Mouse (Mus musculus): ENCODE results near the gene Mapk1ip1l. TPM values are rescaled to one million over a fixed set of nuclear protein-coding genes. Genes with fewer than 3 reads are reported as not detected.

Gene Mapk1ip1l
- polyA plus RNA-seq, 1 experiment from 2014 or later = 73.1 TPM

DNA sequence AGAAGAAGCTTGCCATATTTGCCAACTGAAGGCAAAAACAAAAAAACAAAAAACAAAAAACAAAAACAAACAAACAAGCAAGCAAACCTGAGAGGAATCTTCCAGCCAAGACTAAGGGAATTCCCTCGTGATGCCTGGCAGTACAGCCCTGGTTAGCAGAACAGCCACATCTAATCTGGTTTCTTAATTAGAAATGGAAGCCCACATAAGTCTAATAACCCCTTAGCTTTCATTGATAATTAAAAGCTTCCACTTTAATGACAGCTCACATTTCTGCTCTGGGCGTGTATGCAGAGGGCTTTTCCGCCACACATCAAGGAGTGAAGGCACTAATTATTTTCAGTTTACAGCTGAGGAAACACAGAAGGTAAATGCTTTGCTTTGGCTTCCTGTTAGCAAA, 37.2 kb downstream of the Mapk1ip1l start:
- 55% methylated on average over 3 of the region's 3 CpGs for WGBS
- no peaks in the 10 kb centered on the region for H3K9me3 ChIP-seq
- no peaks in the 10 kb centered on the region for H3K36me3 ChIP-seq
- no peak overlapping the region for H3K27ac ChIP-seq
- no peak for ATAC-seq (ENCODE audit: insufficient number of reproducible peaks, insufficient read depth, low FRiP score, low TSS enrichment, low read depth)
- peaks cover 6% of the 10 kb centered on the region for H3K4me1 ChIP-seq
- no peak overlapping the region for H3K4me3 ChIP-seq
- no peaks in the 10 kb centered on the region for H3K27me3 ChIP-seq
- H3K9ac ChIP-seq = no peak overlapping the region
- H3K4me2 ChIP-seq = no peak overlapping the region

DNA sequence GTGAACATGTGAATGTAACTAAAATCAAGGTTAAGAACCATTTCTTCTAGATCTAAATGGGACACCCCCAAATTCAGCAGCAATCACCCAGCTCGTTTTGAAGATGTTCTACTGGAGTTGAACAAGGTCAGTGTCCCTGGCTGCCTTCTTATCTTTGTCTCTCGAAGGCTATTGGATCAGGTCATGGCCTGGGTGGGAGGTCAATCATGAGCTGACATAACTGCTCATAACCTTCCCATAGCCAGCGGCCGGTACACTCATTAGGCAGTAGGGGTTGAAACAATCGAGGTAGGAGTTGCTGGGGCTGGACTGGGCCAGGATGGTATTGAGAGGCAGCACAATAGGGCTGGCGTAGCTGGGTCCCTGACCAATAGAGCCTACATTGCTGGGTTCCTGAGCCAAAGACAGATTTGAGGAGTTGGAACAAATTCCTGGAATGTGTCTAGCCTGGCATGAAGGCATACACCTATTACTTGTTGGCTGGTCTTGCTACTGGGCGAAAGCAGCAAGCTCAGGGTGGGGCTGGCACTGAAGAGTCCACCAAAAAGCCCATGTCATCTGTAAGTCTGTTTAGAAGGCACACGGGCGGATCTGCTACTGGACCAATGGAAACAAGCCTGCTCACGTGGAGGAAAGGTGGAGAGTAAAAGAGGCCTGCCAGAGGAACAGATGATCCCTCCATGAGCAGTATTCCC, 42.3 kb downstream of the Mapk1ip1l start:
- Histone ChIP-seq H3K27me3 (no peaks in the 10 kb centered on the region), H3K4me3 (no peak overlapping the region), H3K4me1 (no peaks in the 10 kb centered on the region), H3K27ac (no peak overlapping the region), H3K4me2 (no peak overlapping the region), H3K36me3 (no peaks in the 10 kb centered on the region), H3K9me3 (no peaks in the 10 kb centered on the region), H3K9ac (no peak overlapping the region)
- WGBS = 86% methylated on average over 10 of the region's 10 CpGs
- ATAC-seq (ENCODE audit: insufficient number of reproducible peaks, insufficient read depth, low FRiP score, low TSS enrichment, low read depth) = no peak

DNA sequence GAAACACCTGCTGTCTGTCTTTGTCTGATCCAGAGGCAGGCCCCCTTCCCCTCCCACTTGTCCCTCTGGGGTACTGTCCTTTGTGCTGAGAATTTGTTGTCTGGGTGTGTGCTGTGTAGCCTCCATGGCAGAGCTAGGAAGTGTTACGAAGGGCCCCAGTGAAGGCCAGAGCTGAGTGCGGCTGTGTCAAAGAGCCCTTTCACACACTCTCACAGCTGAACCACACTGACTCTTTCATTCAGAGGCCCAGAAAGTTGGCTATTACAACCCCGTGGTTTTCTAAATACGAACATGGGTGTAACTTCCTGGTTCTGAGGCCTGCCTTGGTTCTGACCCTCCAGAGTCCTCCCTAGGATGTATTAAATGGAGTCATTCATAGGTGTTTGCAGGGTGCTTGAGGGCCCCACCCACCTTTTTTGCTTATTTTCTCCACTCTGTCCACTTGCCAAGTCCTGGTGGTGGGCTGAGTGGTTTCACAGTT, 43.8 kb downstream of the Mapk1ip1l start:
- no peak; the same call in 1 of the 2 replicates for ATAC-seq (ENCODE audit: insufficient number of reproducible peaks, insufficient read depth, low FRiP score, low TSS enrichment, low read depth)
- H3K4me3 ChIP-seq = no peak overlapping the region
- H3K9ac ChIP-seq = no peak overlapping the region
- H3K4me1 ChIP-seq = no peaks in the 10 kb centered on the region
- H3K27me3 ChIP-seq = no peaks in the 10 kb centered on the region
- 48% methylated on average over 4 of the region's 4 CpGs for WGBS
- peak overlapping the region; percentile 29; the same call in 1 of the 2 replicates for H3K27ac ChIP-seq
- H3K9me3 ChIP-seq = no peaks in the 10 kb centered on the region
- no peaks in the 10 kb centered on the region for H3K36me3 ChIP-seq
- H3K4me2 ChIP-seq = no peak overlapping the region

DNA sequence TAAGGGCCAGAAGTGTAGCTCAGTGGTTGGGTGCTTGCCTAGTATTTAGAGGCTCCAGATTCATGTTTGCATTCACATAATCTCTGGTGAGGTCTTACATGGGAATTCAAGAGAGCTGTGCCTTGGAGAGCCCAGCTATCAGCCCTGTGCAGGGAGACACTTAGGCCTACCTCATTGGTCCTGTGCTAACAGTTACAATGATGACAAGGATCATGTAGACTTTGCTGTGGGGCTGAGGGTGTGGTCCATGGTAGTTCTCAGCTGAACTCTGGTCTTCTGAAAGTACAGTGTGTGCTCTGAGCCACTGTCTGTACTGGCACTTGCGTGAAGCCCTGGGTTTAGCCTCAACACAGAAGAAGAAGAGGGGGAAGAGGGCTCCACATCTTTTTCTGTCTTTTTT, 48.6 kb downstream of the Mapk1ip1l start:
- WGBS = 82% methylated on average over 1 of the region's 1 CpGs
- H3K9ac ChIP-seq = no peak overlapping the region
- no peaks in the 10 kb centered on the region for H3K9me3 ChIP-seq
- ATAC-seq (ENCODE audit: insufficient number of reproducible peaks, insufficient read depth, low FRiP score, low TSS enrichment, low read depth) = no peak
- H3K4me2 ChIP-seq = no peak overlapping the region
- no peak overlapping the region for H3K27ac ChIP-seq
- no peaks in the 10 kb centered on the region for H3K4me1 ChIP-seq
- H3K27me3 ChIP-seq = no peaks in the 10 kb centered on the region
- H3K36me3 ChIP-seq = no peaks in the 10 kb centered on the region
- no peak overlapping the region for H3K4me3 ChIP-seq

DNA sequence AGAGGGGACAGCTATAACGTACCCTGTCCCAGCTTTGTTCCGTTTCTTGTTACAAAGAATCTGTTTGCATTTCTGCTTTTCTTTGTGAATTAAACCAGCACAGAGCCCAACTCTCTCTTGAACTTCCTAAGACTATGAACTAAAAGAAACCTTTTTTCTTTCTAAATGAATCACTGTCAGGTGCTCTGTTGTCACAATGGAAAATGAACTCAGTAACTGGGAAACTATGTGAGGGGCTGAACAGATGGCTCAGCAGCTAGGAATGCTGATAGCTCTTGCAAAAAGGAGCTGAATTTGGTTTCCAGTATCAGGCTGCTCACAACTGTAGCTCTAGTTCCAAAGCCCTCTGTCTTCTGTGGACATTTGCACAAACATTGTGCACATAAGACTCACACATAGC, 52.9 kb downstream of the Mapk1ip1l start:
- Histone ChIP-seq H3K4me2 (no peak overlapping the region), H3K9me3 (no peaks in the 10 kb centered on the region), H3K9ac (no peak overlapping the region), H3K4me1 (no peaks in the 10 kb centered on the region), H3K27ac (no peak overlapping the region), H3K4me3 (no peak overlapping the region), H3K27me3 (no peaks in the 10 kb centered on the region), H3K36me3 (no peaks in the 10 kb centered on the region)
- no peak for ATAC-seq (ENCODE audit: insufficient number of reproducible peaks, insufficient read depth, low FRiP score, low TSS enrichment, low read depth)
- 87% methylated on average over 2 of the region's 2 CpGs for WGBS

- Histone ChIP-seq H3K27ac (no peak overlapping the region), H3K4me1 (no peaks in the 10 kb centered on the region), H3K9ac (no peak overlapping the region), H3K9me3 (no peaks in the 10 kb centered on the region), H3K4me3 (no peak overlapping the region), H3K27me3 (no peaks in the 10 kb centered on the region), H3K4me2 (no peak overlapping the region), H3K36me3 (no peaks in the 10 kb centered on the region)
- WGBS = 90% methylated on average over 10 of the region's 10 CpGs
- ATAC-seq (ENCODE audit: insufficient number of reproducible peaks, insufficient read depth, low FRiP score, low TSS enrichment, low read depth) = no peak
These were observed 54.2 kb downstream of the Mapk1ip1l start for GRCm38 (mm10) chr14:47352272-47352671.

DNA sequence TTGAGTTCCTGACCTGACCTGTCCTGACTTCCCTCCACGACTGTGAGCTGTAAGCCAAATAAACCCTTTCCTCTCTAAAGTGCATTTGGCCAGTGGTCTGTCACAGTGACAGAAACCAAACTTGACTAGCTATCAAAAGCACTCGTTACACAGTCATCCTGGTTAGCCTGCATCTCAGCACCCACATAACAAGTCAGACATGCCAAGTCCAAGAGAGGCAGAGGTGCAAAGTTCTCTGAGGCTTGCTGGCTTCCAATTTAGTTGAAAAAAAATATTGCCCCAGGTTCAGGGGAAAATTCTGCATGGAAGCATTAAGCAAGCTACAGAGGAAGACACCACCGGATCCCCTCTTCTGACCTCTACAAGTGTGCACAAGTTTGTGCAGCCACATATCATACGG, 55.2 kb downstream of the Mapk1ip1l start:
- ATAC-seq (ENCODE audit: insufficient number of reproducible peaks, insufficient read depth, low FRiP score, low TSS enrichment, low read depth) = no peak
- no peak overlapping the region for H3K9ac ChIP-seq
- H3K27ac ChIP-seq = no peak overlapping the region
- 79% methylated on average over 4 of the region's 4 CpGs for WGBS
- H3K36me3 ChIP-seq = no peaks in the 10 kb centered on the region
- H3K9me3 ChIP-seq = no peaks in the 10 kb centered on the region
- H3K4me1 ChIP-seq = no peaks in the 10 kb centered on the region
- no peak overlapping the region for H3K4me3 ChIP-seq
- H3K4me2 ChIP-seq = no peak overlapping the region
- no peaks in the 10 kb centered on the region for H3K27me3 ChIP-seq

- WGBS = 72% methylated on average over 8 of the region's 8 CpGs
- Histone ChIP-seq H3K27me3 (no peaks in the 10 kb centered on the region), H3K4me2 (no peak overlapping the region), H3K9me3 (no peaks in the 10 kb centered on the region), H3K4me3 (no peak overlapping the region), H3K9ac (no peak overlapping the region), H3K36me3 (no peaks in the 10 kb centered on the region), H3K4me1 (no peaks in the 10 kb centered on the region), H3K27ac (no peak overlapping the region)
- no peak for ATAC-seq (ENCODE audit: insufficient number of reproducible peaks, insufficient read depth, low FRiP score, low TSS enrichment, low read depth)
These were observed 56.1 kb downstream of the Mapk1ip1l start for GRCm38 (mm10) chr14:47354111-47354577.

DNA sequence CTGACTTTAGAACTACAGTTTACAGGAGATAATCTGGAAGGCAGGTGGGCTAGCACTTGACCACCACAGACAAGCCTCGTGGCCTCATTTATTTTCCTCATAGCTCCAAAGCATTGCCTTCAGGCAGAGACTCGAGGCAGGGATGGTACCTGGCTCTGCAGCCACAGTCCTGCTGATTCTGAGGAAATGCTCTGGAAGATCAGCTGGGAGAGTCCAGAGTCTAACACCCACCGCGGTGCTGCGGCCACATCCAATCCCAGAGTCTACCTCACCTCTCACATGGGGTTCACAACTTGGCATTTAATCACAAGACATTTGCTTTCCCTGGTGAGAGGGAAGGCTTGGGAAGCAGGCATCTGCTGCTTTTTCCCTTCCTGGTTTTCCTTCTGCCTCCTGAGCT, 56.9 kb downstream of the Mapk1ip1l start:
- no peak for ATAC-seq (ENCODE audit: insufficient number of reproducible peaks, insufficient read depth, low FRiP score, low TSS enrichment, low read depth)
- Histone ChIP-seq H3K36me3 (no peaks in the 10 kb centered on the region), H3K4me2 (no peak overlapping the region), H3K4me1 (no peaks in the 10 kb centered on the region), H3K9me3 (no peaks in the 10 kb centered on the region), H3K27me3 (no peaks in the 10 kb centered on the region), H3K4me3 (no peak overlapping the region), H3K27ac (no peak overlapping the region), H3K9ac (no peak overlapping the region)
- WGBS = 75% methylated on average over 5 of the region's 5 CpGs

- 78% methylated on average over 3 of the region's 3 CpGs for WGBS
- Histone ChIP-seq H3K36me3 (no peaks in the 10 kb centered on the region), H3K4me2 (no peak overlapping the region)
These were observed 58.6 kb downstream of the Mapk1ip1l start for GRCm38 (mm10) chr14:47356622-47357021.

GRCm38 (mm10) chr14:47359610-47360009, 61.5 kb downstream of the Mapk1ip1l start:
- no peak overlapping the region for H3K9ac ChIP-seq
- no peak overlapping the region for H3K4me3 ChIP-seq
- no peak for ATAC-seq (ENCODE audit: insufficient number of reproducible peaks, insufficient read depth, low FRiP score, low TSS enrichment, low read depth)
- no peak overlapping the region for H3K27ac ChIP-seq
- H3K4me2 ChIP-seq = no peak overlapping the region
- WGBS = 61% methylated on average over 3 of the region's 3 CpGs
- no peaks in the 10 kb centered on the region for H3K9me3 ChIP-seq
- no peaks in the 10 kb centered on the region for H3K4me1 ChIP-seq
- H3K36me3 ChIP-seq = no peaks in the 10 kb centered on the region
- H3K27me3 ChIP-seq = no peaks in the 10 kb centered on the region

More at GRCm38 (mm10) chr14:47356622-47357021, 58.6 kb downstream of the Mapk1ip1l start:
- no peak overlapping the region for H3K9ac ChIP-seq
- no peak overlapping the region for H3K27ac ChIP-seq
- H3K9me3 ChIP-seq = no peaks in the 10 kb centered on the region
- no peaks in the 10 kb centered on the region for H3K27me3 ChIP-seq
- H3K4me1 ChIP-seq = no peaks in the 10 kb centered on the region
- no peak for ATAC-seq (ENCODE audit: insufficient number of reproducible peaks, insufficient read depth, low FRiP score, low TSS enrichment, low read depth)
- no peak overlapping the region for H3K4me3 ChIP-seq

DNA sequence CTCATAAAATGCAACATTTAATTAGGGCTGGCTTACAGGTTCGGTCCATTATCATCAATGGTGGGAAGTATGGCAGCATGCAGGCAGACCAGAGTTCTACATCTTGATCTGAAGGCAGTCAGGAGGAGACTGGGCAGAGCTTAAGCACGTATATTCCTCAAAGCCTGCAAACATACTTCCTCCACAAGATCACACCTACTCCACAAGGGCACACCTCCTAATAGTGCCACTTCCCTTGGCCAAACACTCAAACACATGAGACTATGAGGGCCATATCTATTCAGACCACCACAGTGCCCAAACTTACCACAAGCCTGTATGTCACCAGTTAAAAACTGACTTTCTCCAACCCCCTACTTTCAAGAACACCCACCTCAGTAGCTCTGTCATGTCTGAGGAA, 63.4 kb downstream of the Mapk1ip1l start:
- ATAC-seq (ENCODE audit: insufficient number of reproducible peaks, insufficient read depth, low FRiP score, low TSS enrichment, low read depth) = no peak
- WGBS = 91% methylated on average over 2 of the region's 2 CpGs
- Histone ChIP-seq H3K27me3 (no peaks in the 10 kb centered on the region; the same call in 1 of the 2 replicates), H3K36me3 (no peaks in the 10 kb centered on the region), H3K4me1 (no peaks in the 10 kb centered on the region), H3K27ac (no peak overlapping the region), H3K9me3 (no peaks in the 10 kb centered on the region), H3K9ac (no peak overlapping the region), H3K4me3 (no peak overlapping the region), H3K4me2 (no peak overlapping the region)
